Mouse (Mus musculus) lung, adult 2 months (tissue): Measurements from ENCODE around the gene Parp14.

ENCODE experiments used
- CTCF ChIP-seq: fragments of 200-500 bp; IDR thresholded peaks from 2 replicates; pipeline ENCODE4 v1.5.1; 2011; ENCODE audit warnings: mild to moderate bottlenecking, low read length, control low read depth; ENCODE audit not compliant: insufficient read depth
- POLR2A ChIP-seq: fragments of 200-500 bp; IDR thresholded peaks from 2 replicates; pipeline ENCODE4 v1.6.1; 2011; ENCODE audit warnings: low read depth, mild to moderate bottlenecking, control low read depth, low read length, borderline replicate concordance; ENCODE audit errors: extremely low read depth

DNA sequence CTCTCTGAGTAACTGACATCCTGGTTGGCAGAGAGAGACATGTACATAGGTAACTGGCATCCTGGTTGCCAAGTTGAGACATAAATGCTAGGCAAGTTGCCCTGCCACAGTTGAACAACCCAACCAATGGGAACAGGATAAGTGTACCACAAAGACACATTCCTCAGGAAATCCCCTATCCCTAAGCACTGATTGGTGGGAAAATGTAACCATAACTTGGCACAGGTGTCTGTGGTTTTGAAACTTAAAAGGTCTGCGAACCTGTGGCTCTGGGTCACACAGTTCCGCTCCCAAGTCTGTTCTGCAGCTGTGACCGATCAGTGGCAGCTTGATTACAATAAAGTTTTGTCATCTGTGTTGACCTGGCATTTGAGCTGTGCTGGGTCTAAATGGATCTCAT is 34.0 kb upstream of the Parp14 start:
- TF ChIP-seq CTCF (no peak), POLR2A (no peak)
